Mouse (Mus musculus) E14TG2a.4 (cell line): ENCODE data around the gene Crtc3.

ENCODE experiments used
- H3K27me3 ChIP-seq: 2 replicates; pipeline ENCODE4 v1.6.1; 2014; ENCODE audit warnings: low read length, control low read depth; ENCODE audit not compliant: insufficient read depth
- H3K36me3 ChIP-seq: 2 replicates; pipeline ENCODE4 v1.6.1; 2014; ENCODE audit warnings: low read length, control low read depth; ENCODE audit not compliant: insufficient read depth
- H3K4me1 ChIP-seq: replicated peaks from 2 replicates; pipeline ENCODE4 v1.6.1; 2014; ENCODE audit warnings: low read depth, low read length, control low read depth
- H3K4me3 ChIP-seq: replicated peaks from 2 replicates; pipeline ENCODE4 v1.5.1; 2014; ENCODE audit warnings: mild to moderate bottlenecking, low read length
- H3K9me3 ChIP-seq: 2 replicates; pipeline ENCODE4 v1.6.1; 2014; ENCODE audit warnings: low read length, control low read depth
- CTCF ChIP-seq: conservative IDR thresholded peaks from 2 replicates; pipeline ENCODE4 v1.5.1; 2014; ENCODE audit warnings: low read length
- NANOG ChIP-seq: IDR thresholded peaks from 2 replicates; pipeline ENCODE4 v1.6.1; 2014; ENCODE audit warnings: borderline replicate concordance, low read length, mixed read lengths
- POU5F1 ChIP-seq: IDR thresholded peaks from 2 replicates; pipeline ENCODE4 v1.6.1; 2014; ENCODE audit warnings: low read length, borderline replicate concordance

Gene Crtc3

DNA sequence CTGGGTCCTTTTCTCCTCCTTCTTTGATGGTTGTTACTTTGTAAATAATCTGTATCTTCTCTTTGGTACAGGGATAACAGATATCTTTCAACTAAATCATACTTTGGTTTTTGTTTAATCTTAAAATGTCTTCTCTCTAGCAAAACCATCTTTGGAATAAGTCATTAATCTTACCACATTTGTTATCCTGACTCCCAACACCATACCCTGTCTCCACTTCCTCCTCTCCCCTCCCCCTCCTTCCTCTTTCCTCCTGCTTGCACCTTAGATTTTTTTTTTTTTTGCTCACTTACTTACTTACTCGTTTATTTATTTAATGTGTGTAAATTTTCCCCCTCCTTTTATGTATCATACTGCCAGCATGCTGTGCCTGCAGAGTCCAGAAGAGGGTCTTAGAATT lies 7.7 kb upstream of the Crtc3 start:
- H3K4me1 ChIP-seq, result 0 out of 2 replicates have a peak, but pooled peaks cover 2% of the 10 kb centered on the region
- no peak overlapping the region for H3K4me3 ChIP-seq
- H3K9me3 ChIP-seq, result peaks cover 10% of the 10 kb centered on the region
- H3K36me3 ChIP-seq, result no peaks in the 10 kb centered on the region
- no peaks in the 10 kb centered on the region for H3K27me3 ChIP-seq
- TF ChIP-seq CTCF (no peak), POU5F1 (no peak), NANOG (no peak)

DNA sequence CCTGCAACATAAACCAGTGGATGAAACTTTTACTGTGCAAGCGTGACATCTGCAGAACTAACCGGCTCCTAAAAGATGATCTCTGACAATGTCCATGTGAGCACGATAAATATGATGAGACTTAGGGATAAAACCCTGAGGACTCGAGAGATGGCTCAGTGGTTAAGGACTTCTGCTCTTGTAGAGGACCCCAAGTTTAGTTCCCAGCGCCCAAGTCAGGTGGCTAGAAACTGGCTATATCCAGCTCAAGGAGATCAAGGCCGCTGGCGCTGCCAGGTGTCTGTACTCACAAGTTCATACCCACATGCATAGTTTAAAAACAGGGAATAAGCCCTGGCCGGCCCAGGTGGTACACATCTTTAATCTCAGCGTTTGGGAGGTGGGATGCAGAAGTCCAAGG lies 3.8 kb upstream of the Crtc3 start:
- no peak for TF ChIP-seq NANOG
- no peak for TF ChIP-seq POU5F1
- no peak for TF ChIP-seq CTCF
- Histone ChIP-seq H3K4me1 (peaks cover 12% of the 10 kb centered on the region), H3K4me3 (no peak overlapping the region), H3K9me3 (peaks cover 2% of the 10 kb centered on the region), H3K36me3 (no peaks in the 10 kb centered on the region), H3K27me3 (peaks cover 26% of the 10 kb centered on the region)

DNA sequence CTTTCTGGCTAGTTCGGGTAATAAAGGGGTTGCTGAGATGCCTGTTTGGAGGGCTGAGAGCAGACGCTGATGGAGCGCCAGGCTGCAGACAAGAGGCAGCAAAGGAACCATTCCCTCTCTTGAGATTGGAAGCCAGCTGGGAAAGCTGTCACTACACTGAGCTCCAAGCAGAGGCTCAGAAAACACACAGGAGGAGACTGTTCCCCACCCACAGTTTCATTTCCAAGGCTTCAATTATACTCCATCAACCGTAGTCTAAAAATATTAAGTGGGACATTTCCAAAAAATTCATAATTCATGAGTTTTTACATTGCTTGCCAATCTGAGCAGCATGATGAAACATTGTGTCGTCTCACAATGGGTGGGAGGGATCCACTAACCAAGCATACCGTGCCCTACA lies 2.5 kb upstream of the Crtc3 start:
- Histone ChIP-seq H3K4me1 (peaks cover 12% of the 10 kb centered on the region), H3K9me3 (no peaks in the 10 kb centered on the region), H3K27me3 (peaks cover 36% of the 10 kb centered on the region), H3K36me3 (no peaks in the 10 kb centered on the region), H3K4me3 (no peak overlapping the region)
- TF ChIP-seq NANOG, result no peak
- no peak for TF ChIP-seq POU5F1
- TF ChIP-seq CTCF, result no peak

DNA sequence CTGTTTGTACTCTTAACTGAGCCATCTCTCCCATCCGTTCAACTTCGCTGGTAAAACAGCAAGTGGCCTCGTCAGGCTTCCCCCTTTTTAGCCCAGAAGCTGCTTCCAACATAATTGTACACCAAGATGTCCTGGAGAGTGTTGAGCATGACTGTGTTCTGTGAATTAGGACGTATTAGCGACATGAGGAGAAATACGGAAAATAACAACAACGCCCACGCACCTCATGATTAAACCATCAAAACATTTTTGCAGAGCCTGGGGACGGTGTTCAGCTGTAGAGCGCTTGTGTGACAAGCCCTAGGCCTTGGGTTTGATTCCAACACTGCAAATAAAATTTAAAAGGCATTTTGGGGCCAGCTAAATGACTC lies 529 bp upstream of the Crtc3 start:
- peaks cover 12% of the 10 kb centered on the region for H3K4me1 ChIP-seq
- TF ChIP-seq NANOG, result no peak
- no peak for TF ChIP-seq POU5F1
- no peak for TF ChIP-seq CTCF
- no peaks in the 10 kb centered on the region for H3K9me3 ChIP-seq
- H3K27me3 ChIP-seq, result peaks cover 56% of the 10 kb centered on the region
- H3K4me3 ChIP-seq, result peak overlapping the region; percentile 84
- no peaks in the 10 kb centered on the region for H3K36me3 ChIP-seq

DNA sequence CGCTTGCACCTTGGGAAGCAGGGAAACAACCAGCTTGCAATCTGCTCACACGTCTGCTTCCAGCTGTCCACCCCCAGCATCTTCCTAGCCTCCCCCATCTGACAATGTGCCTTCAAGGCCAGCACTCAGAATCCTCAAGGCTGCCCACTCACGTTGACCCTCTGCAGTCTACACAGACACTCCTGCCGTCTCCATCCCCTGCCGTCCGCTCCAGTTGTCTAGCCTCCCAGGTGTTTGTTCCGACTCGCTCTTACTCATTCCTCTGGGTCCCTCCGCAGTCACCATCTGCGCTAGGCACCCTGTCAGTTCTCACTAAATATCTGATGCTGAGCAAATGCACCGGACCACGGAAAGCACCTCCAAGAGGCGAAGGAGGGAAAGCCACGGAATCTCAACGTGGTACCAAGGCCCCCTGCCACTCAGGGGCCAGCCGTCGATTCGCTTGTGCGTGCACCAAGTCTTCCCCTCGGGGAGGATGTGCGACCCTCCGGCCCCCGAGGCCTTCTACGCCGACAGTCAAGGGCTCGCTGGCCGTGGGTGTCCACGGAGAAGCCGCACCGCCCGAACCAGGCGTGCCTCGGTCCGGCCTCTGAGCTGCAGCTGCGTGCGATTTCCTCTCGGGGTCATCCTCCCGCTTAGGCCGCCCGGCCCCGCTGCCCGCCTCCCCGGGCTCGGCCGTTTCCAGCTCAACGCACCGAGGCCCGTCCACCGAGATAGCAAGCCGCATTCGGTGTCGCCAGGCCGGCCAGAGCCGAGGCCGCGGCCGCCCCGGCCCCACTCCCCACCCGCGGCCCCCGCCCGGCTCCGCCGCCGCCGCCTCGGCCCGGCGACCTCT lies 739 bp downstream of the Crtc3 start:
- no peak for TF ChIP-seq NANOG
- TF ChIP-seq CTCF, result no peak
- no peak for TF ChIP-seq POU5F1
- Histone ChIP-seq H3K4me1 (peaks cover 12% of the 10 kb centered on the region), H3K27me3 (peaks cover 58% of the 10 kb centered on the region), H3K4me3 (peak overlapping the region; percentile 84), H3K9me3 (no peaks in the 10 kb centered on the region), H3K36me3 (no peaks in the 10 kb centered on the region)

DNA sequence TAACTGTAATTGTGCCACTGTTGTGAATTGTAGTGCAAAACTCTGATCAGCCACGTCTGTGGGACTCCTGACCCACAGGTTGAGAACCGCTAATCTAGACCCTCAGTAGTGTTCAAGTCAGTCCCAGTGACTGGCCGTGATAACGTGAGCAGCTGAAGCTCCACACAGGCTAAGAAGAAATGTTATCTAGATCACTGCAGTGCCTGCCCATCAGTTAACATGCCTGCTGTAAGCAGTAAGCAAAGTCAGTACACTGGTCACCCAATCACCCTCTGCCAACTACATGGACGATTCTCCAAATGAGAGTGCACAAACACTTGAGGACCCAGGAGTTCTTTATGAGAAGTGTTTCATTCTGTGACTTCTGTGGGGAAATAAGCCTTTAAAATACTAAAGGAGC lies 3.0 kb downstream of the Crtc3 start:
- TF ChIP-seq POU5F1 (no peak), CTCF (no peak), NANOG (no peak)
- H3K4me1 ChIP-seq, result peaks cover 12% of the 10 kb centered on the region
- peaks cover 54% of the 10 kb centered on the region for H3K27me3 ChIP-seq

DNA sequence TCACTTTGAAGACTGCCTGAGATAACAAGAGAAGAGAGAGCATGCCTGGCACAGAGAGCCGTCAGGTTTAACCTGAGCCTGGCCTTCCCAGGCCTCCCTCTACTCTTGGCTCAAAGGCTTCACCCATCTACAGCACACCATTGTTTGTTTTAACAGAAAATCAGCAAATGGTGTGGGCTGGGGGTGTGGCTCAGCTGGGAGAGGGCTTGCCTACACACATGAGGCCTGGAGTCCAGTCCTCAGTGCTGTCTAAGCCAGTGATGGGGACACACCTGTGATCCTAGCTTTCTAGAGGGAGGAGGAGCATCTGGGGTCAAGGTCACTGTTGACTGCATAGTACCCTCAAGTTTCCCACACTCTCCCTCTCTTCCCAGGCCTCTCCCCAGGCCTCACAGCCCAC lies 6.0 kb downstream of the Crtc3 start:
- Histone ChIP-seq H3K9me3 (no peaks in the 10 kb centered on the region), H3K36me3 (no peaks in the 10 kb centered on the region), H3K4me3 (no peak overlapping the region), H3K27me3 (peaks cover 34% of the 10 kb centered on the region), H3K4me1 (peaks cover 8% of the 10 kb centered on the region)
- TF ChIP-seq POU5F1, result no peak
- TF ChIP-seq CTCF, result no peak
- TF ChIP-seq NANOG, result no peak

More for the DNA sequence above, 3.0 kb downstream of the Crtc3 start:
- no peaks in the 10 kb centered on the region for H3K9me3 ChIP-seq
- H3K4me3 ChIP-seq, result no peak overlapping the region
- no peaks in the 10 kb centered on the region for H3K36me3 ChIP-seq

DNA sequence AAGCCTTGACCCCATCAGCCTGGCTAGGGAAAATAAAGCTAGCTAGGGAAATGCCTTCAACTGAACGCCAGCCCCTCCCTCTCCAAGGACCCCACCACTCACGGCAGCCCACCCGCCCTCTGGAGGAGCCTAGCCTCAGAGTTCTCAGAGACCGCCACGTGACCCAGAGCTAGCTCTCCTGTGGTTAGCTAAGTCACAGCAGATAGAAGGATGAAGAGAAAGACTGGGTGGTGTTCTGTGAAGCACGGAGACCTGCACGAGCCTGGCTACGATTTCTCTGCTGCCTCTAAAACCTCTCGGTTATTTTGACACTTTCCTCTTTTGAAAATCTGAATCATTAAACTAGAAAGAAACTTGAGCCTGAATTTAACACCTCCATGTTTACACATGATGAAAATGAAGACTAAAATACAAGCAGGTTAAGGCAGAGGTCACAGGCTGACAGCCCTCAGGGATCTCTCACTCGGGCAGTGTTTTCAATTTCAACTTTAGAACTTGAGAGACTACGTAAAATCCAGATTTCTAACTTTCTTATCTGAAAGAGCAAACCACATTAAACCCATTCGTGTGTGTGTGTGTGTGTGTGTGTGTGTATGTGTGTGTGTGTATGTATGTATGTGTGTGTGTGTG lies 8.3 kb downstream of the Crtc3 start:
- H3K36me3 ChIP-seq, result no peaks in the 10 kb centered on the region
- H3K4me3 ChIP-seq, result no peak overlapping the region
- H3K27me3 ChIP-seq, result peaks cover 14% of the 10 kb centered on the region
- H3K4me1 ChIP-seq, result 0 out of 2 replicates have a peak, but pooled peaks cover 6% of the 10 kb centered on the region
- H3K9me3 ChIP-seq, result no peaks in the 10 kb centered on the region
- TF ChIP-seq CTCF (no peak), NANOG (no peak), POU5F1 (no peak)
